Mouse (Mus musculus): ENCODE measurements around the gene Calr. TPM values are rescaled to one million over a fixed set of nuclear protein-coding genes. Genes with fewer than 3 reads are reported as not detected.

Gene Calr
- polyA plus RNA-seq, 1 experiment from 2014 or later: 641 TPM

DNA sequence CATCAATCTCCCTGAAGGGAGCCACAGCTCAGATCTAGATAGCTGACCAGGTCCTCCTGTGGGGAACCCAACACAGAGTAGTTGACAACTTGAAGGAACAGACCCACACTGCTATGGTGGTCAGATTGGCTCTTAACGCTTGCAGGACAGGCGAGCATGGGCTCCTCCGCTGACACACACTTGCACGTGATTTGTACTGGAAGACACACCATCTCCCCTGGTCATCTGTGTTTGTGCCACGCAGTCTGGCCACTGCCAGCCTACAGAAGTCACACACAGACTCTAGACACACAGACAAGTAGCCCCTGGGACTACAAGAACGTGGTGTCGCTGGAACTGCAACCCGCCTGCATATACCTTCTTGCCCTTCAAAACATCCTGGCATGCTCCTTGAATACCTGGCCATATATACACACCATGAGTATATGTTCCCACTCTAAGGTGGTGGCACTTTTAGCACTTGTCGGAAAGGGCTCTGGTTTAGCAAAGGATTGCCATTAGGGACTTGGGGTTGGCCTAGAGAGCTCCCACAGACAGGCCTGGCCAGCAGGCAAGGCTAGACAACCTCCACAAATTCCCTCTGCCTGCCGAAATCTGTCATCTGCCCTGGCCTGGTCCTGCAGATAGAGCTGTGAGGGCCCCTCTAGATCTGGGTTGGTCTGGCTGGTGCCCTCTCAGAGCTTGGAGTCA, 48.1 kb downstream of the Calr start:
- H3K36me3 ChIP-seq (ENCODE audit: control insufficient read depth, insufficient read depth): no peaks in the 10 kb centered on the region
- peak overlapping the region; percentile 76 for H3K4me2 ChIP-seq (ENCODE audit: low read depth, low read length)
- 0 out of 2 replicates have a peak overlapping the region, but pooled peaks have one; percentile 28 for H3K27ac ChIP-seq (ENCODE audit: low read length)
- H3K4me1 ChIP-seq (ENCODE audit: control insufficient read depth, insufficient read depth, low read length): peaks cover 26% of the 10 kb centered on the region
- no peaks in the 10 kb centered on the region for H3K9me3 ChIP-seq (replicated peaks; ENCODE audit: control insufficient read depth, low read length)
- peak overlapping the region; percentile 96 for H3K9ac ChIP-seq (ENCODE audit: low read length)
- no peak for ATAC-seq (replicated peaks; ENCODE audit: extremely low read depth, insufficient read depth, low FRiP score)
- WGBS: 66% methylated on average over 10 of the region's 10 CpGs
- H3K27me3 ChIP-seq (ENCODE audit: control insufficient read depth, insufficient read depth, low read length): peaks cover 20% of the 10 kb centered on the region
- H3K4me3 ChIP-seq (ENCODE audit: low read length): peak overlapping the region; percentile 90

DNA sequence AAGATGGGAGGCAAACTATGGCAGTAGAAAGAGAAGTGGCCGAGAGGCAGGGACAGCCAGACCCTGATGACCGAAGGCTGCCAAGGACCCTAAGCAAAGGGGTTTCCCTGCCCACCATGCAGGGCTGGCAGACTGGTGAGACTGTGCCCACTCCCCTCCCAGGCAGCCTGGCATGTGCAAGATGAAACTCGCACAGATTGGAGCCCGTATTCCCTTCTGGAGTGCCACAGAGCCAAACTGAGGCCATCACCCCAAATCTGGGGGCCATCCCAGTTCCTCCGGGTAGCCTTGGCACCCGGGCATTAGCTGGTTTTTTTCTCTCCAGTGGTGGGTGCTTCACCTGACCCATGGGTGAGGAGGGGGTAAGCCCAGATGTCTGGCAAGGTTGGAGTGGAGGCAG, 48.8 kb downstream of the Calr start:
- WGBS: 81% methylated on average over 6 of the region's 6 CpGs
- Histone ChIP-seq H3K36me3 (ENCODE audit: control insufficient read depth, insufficient read depth) (no peaks in the 10 kb centered on the region), H3K4me2 (ENCODE audit: low read depth, low read length) (peak overlapping the region; percentile 76; the same call in 1 of the 2 replicates), H3K9me3 (replicated peaks; ENCODE audit: control insufficient read depth, low read length) (no peaks in the 10 kb centered on the region), H3K4me1 (ENCODE audit: control insufficient read depth, insufficient read depth, low read length) (peaks cover 27% of the 10 kb centered on the region), H3K9ac (ENCODE audit: low read length) (no peak overlapping the region; the same call in 1 of the 2 replicates), H3K4me3 (ENCODE audit: low read length) (peak overlapping the region; percentile 90; the same call in 1 of the 2 replicates), H3K27me3 (ENCODE audit: control insufficient read depth, insufficient read depth, low read length) (peaks cover 20% of the 10 kb centered on the region), H3K27ac (ENCODE audit: low read length) (no peak overlapping the region)
- no peak for ATAC-seq (replicated peaks; ENCODE audit: extremely low read depth, insufficient read depth, low FRiP score)

DNA sequence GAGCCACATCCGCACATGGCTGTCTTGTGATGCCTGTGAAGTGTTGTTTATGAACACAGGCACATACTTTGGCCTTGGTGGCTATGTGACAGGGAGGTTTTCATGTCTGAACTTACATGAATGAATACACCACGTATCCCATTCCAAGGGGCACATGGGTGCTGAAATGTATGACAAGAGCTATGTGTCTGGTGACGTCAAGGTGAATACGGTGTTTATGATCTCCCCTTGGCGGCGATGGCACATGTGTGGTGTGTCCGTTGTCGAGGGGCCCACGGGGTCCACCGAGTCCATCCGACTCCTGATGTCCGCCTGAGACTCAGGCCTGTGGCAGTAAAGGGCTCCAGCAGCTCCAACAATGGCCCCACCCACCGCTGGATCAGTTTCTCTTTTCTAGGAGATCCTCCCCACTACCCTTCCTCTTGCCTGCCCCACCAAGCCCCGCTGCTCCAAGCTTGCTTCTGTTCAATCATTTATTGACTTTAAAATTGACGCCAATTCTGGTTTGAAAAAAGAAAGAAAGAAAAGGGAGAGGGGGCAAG, 49.4 kb downstream of the Calr start:
- H3K4me3 ChIP-seq (ENCODE audit: low read length): no peak overlapping the region
- H3K27ac ChIP-seq (ENCODE audit: low read length): no peak overlapping the region
- H3K4me1 ChIP-seq (ENCODE audit: control insufficient read depth, insufficient read depth, low read length): peaks cover 27% of the 10 kb centered on the region
- H3K9ac ChIP-seq (ENCODE audit: low read length): no peak overlapping the region
- no peaks in the 10 kb centered on the region for H3K9me3 ChIP-seq (replicated peaks; ENCODE audit: control insufficient read depth, low read length)
- WGBS: 84% methylated on average over 15 of the region's 15 CpGs
- H3K4me2 ChIP-seq (ENCODE audit: low read depth, low read length): no peak overlapping the region
- peaks cover 18% of the 10 kb centered on the region for H3K27me3 ChIP-seq (ENCODE audit: control insufficient read depth, insufficient read depth, low read length)
- no peaks in the 10 kb centered on the region for H3K36me3 ChIP-seq (ENCODE audit: control insufficient read depth, insufficient read depth)
- no peak for ATAC-seq (replicated peaks; ENCODE audit: extremely low read depth, insufficient read depth, low FRiP score)

DNA sequence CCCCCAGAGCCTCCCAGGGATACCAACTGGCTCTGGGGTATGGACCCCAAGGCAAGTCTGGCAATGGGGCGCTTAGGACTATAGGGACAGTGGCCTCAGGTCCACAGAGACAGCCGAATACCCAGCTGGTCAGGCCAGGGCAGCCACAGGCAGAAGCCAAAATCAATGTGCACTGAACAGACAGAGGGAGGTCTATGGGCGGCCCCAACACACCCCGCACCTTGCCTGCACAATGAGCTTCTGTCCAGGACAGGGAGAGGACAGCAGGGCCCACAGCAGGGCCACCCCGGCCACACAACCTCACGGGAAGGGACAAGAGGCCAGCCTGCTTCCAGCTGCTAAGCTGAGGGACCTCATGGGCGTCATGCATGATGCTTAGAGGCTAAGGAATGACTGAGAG, 52.2 kb downstream of the Calr start:
- WGBS: 62% methylated on average over 7 of the region's 7 CpGs
- ATAC-seq (replicated peaks; ENCODE audit: extremely low read depth, insufficient read depth, low FRiP score): no peak

DNA sequence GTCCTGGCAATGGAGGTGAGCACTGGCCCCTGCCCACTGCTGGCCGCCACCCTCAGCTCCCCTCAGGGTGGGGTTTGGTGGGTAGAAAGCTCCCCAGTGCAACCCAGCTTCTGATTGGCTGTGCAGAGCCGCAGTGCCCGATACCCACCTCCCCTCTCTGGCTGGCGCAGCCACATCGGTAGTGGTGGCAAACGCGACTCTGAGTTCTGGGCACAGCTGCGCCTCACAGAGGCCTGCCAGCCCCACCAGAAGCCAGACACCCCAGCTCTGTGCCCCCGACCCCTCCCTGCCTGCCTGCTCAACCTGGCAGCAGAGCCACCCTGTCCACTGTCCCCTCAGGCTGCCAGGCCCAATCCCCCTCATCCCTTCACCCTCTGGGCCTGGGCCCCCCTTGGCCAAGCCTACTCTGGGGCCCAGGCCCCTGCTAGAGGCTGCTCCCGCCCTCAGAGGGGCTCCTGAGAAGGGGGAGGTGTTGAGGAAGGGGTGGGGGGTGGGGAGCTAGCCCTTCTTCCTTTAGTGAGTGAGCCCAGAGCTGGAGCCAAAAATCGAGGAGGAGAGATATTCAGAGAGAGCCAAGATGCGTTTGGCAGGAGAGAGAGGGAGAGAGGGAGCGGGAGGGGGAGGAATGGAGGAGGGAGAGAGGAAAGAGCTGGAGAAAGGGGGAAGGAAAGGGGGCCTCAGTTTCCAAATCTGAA, 52.8 kb downstream of the Calr start:
- H3K27ac ChIP-seq (ENCODE audit: low read length): peak overlapping the region; percentile 71
- 56% methylated on average over 13 of the region's 13 CpGs for WGBS
- H3K9ac ChIP-seq (ENCODE audit: low read length): peak overlapping the region; percentile 31
- H3K4me2 ChIP-seq (ENCODE audit: low read depth, low read length): peak overlapping the region; percentile 40
- H3K4me3 ChIP-seq (ENCODE audit: low read length): no peak overlapping the region
- H3K36me3 ChIP-seq (ENCODE audit: control insufficient read depth, insufficient read depth): no peaks in the 10 kb centered on the region
- ATAC-seq (replicated peaks; ENCODE audit: extremely low read depth, insufficient read depth, low FRiP score): peak; percentile 59
- no peaks in the 10 kb centered on the region for H3K9me3 ChIP-seq (replicated peaks; ENCODE audit: control insufficient read depth, low read length)
- peaks cover 38% of the 10 kb centered on the region for H3K4me1 ChIP-seq (ENCODE audit: control insufficient read depth, insufficient read depth, low read length)
- peaks cover 17% of the 10 kb centered on the region for H3K27me3 ChIP-seq (ENCODE audit: control insufficient read depth, insufficient read depth, low read length)

More for the DNA sequence above, 52.2 kb downstream of the Calr start:
- Histone ChIP-seq H3K27me3 (ENCODE audit: control insufficient read depth, insufficient read depth, low read length) (peaks cover 16% of the 10 kb centered on the region), H3K4me1 (ENCODE audit: control insufficient read depth, insufficient read depth, low read length) (peaks cover 33% of the 10 kb centered on the region), H3K9ac (ENCODE audit: low read length) (no peak overlapping the region), H3K4me2 (ENCODE audit: low read depth, low read length) (no peak overlapping the region), H3K9me3 (replicated peaks; ENCODE audit: control insufficient read depth, low read length) (no peaks in the 10 kb centered on the region), H3K27ac (ENCODE audit: low read length) (peak overlapping the region; percentile 71), H3K36me3 (ENCODE audit: control insufficient read depth, insufficient read depth) (no peaks in the 10 kb centered on the region), H3K4me3 (ENCODE audit: low read length) (no peak overlapping the region)

DNA sequence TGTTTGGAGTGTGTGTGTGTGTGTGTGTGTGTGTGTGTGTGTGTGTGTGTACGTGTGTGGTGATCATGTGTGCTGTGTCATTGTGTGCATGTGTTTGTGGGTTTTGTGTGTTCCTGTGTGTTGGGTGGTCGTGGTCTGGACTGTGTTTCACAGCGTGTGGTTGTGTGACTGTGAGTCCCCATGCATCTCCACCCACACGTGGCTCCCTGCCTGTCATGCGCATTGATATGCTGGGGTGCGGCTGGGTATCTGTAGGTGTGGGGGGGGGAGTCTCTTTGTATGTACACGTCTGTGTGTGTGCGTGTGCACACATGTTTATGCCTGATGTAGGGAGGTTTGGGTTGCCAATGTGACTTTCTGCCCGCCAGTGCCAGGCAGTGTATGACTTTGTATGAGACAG, 53.6 kb downstream of the Calr start:
- peaks cover 32% of the 10 kb centered on the region for H3K4me1 ChIP-seq (ENCODE audit: control insufficient read depth, insufficient read depth, low read length)
- H3K4me3 ChIP-seq (ENCODE audit: low read length): no peak overlapping the region
- no peak overlapping the region for H3K27ac ChIP-seq (ENCODE audit: low read length)
- ATAC-seq (replicated peaks; ENCODE audit: extremely low read depth, insufficient read depth, low FRiP score): no peak
- WGBS: 87% methylated on average over 9 of the region's 9 CpGs
- peaks cover 18% of the 10 kb centered on the region for H3K27me3 ChIP-seq (ENCODE audit: control insufficient read depth, insufficient read depth, low read length)
- H3K9ac ChIP-seq (ENCODE audit: low read length): no peak overlapping the region
- H3K36me3 ChIP-seq (ENCODE audit: control insufficient read depth, insufficient read depth): no peaks in the 10 kb centered on the region
- H3K4me2 ChIP-seq (ENCODE audit: low read depth, low read length): no peak overlapping the region
- H3K9me3 ChIP-seq (replicated peaks; ENCODE audit: control insufficient read depth, low read length): no peaks in the 10 kb centered on the region

DNA sequence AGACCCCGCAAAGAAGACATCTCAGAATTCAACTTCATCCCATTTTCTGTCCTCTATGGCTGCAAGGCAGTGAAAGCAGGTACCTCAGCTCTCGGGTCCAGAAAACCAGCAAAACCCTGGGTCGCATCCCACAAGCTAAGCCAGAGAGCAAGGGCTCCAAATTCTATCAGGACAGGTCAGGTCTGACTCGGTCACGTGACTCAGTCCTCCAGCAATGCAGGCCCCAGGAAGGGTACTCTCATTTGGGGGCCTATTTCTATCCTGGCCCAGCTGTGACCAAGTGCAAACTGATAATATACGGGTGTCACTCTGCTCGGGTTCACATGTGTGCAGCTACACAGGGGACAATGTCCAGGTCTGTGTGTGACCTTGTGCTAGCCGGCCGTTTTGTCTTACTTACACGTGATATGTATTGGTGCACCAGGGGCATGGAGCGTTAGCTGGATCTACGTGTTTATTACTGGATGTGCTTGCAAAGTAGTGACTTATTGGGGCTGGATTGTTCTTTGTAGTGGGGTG, 54.2 kb downstream of the Calr start:
- no peak overlapping the region for H3K9ac ChIP-seq (ENCODE audit: low read length)
- WGBS: 65% methylated on average over 12 of the region's 12 CpGs
- H3K4me2 ChIP-seq (ENCODE audit: low read depth, low read length): no peak overlapping the region
- peaks cover 18% of the 10 kb centered on the region for H3K27me3 ChIP-seq (ENCODE audit: control insufficient read depth, insufficient read depth, low read length)
- H3K27ac ChIP-seq (ENCODE audit: low read length): no peak overlapping the region
- H3K36me3 ChIP-seq (ENCODE audit: control insufficient read depth, insufficient read depth): no peaks in the 10 kb centered on the region
- ATAC-seq (replicated peaks; ENCODE audit: extremely low read depth, insufficient read depth, low FRiP score): no peak
- H3K4me1 ChIP-seq (ENCODE audit: control insufficient read depth, insufficient read depth, low read length): peaks cover 31% of the 10 kb centered on the region
- H3K4me3 ChIP-seq (ENCODE audit: low read length): no peak overlapping the region
- H3K9me3 ChIP-seq (replicated peaks; ENCODE audit: control insufficient read depth, low read length): no peaks in the 10 kb centered on the region

Measured in heart, embryonic 16.5 days (tissue).